Mouse (Mus musculus) embryo, embryonic 10.5 days (tissue): ENCODE data around the gene Cep55.

Experiments
- DNase-seq: peaks from one replicate; pipeline ENCODE4 v3.0.0-alpha.2; 2015; ENCODE audit warnings: low spot score

Cep55 gene

GRCm38 (mm10) chr19:38045198-38045597 is 9.6 kb upstream of the Cep55 start:
- no peak for DNase-seq

- DNase-seq, result no peak
Observed at GRCm38 (mm10) chr19:38049686-38050085, 5.1 kb upstream of the Cep55 start.

GRCm38 (mm10) chr19:38053227-38054041 is 1.4 kb upstream of the Cep55 start:
- DNase-seq, result peak; percentile 78

GRCm38 (mm10) chr19:38054149-38054719 is 577 bp upstream of the Cep55 start:
- DNase-seq, result peak; percentile 84

GRCm38 (mm10) chr19:38055798-38056197 is 987 bp downstream of the Cep55 start:
- DNase-seq, result peak; percentile 42

GRCm38 (mm10) chr19:38056276-38056675 is 1.5 kb downstream of the Cep55 start:
- DNase-seq, result no peak

- no peak for DNase-seq
Observed at GRCm38 (mm10) chr19:38056931-38057330, 2.1 kb downstream of the Cep55 start.

DNA sequence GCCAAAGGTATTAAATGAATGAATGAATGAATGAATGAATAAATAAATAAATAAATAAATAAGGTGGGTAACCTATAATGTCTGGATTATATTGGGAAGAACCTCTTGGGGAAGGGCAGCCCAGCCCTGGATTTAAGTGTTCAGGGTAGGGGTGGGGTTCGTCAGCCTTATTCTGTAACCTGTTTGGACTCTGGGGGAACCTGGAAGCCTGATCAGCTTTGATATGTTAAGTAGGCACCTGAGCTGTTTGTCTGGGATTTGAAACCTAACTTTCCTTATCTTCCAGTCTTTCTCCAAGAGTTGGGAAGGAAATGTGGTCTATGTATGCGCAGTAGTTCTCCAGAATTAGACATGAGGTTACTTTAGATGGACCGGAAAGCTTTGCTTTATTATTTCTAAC is 8.4 kb downstream of the Cep55 start:
- no peak for DNase-seq

- no peak for DNase-seq
Observed at GRCm38 (mm10) chr19:38064051-38064450, 9.2 kb downstream of the Cep55 start.

DNA sequence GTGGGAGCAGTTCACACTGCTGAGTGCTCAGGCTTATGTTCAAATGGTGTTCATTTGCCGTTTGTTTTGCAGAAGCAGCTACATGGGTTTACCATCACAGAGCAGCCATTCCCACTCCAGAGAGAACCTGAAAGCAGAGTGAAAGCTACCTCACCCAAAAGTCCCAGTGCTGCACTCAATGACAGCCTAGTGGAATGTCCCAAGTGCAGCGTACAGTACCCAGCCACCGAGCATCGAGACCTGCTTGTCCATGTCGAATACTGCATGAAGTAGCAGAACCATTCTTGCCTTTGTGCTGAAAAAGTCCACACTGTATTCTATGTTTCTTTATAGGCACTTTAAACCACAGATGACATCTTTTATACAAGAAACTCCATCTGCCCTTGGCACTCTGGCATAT is 18.4 kb downstream of the Cep55 start:
- DNase-seq, result no peak

GRCm38 (mm10) chr19:38075051-38075450 is 20.2 kb downstream of the Cep55 start:
- no peak for DNase-seq

GRCm38 (mm10) chr19:38076251-38076650 is 21.4 kb downstream of the Cep55 start:
- peak; percentile 42 for DNase-seq

- DNase-seq, result no peak
Observed at GRCm38 (mm10) chr19:38077851-38078540, 23.2 kb downstream of the Cep55 start.

DNA sequence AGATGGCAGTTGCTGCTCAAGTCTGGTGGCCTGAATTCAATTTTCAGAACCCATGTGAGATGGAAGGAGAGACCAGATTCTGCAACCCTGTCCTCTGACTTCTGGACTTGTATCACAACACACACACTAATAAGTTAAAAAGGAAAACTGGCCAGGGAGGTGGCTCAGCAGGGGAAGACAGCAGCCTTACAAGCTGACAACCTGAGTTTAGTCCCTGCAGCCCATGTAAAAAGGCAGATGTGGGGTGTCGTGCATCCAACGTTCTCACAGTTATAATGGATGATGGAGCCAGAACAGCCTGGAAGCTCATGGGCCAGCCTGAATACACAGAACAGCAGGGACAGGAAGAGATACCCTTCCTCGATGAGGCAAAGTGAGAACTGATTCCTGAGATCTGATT is 26.6 kb downstream of the Cep55 start:
- DNase-seq, result no peak

GRCm38 (mm10) chr19:38082931-38083525 is 28.2 kb downstream of the Cep55 start:
- DNase-seq, result no peak

GRCm38 (mm10) chr19:38085841-38086240 is 31.0 kb downstream of the Cep55 start:
- no peak for DNase-seq

- peak; percentile 48 for DNase-seq
Observed at GRCm38 (mm10) chr19:38086948-38087551, 32.2 kb downstream of the Cep55 start.

DNA sequence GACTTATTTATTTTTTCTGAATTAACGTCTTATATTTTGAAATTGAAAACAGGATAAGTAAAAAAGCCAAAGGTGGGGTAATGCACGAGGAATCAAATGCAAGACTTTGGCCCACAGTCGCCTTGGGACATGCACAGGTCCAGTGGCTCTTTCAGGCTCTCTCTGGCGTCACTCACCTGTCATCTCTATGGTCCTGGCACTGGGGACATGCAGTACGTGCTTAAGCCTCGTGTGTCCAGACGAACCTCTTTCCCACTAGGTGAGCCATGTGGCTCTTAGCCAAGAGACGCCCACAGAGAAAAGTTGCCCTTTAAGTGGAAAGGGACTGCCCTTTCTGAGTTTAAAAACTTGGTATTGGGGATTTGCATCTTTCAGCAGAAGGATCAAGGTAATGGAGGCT is 34.5 kb downstream of the Cep55 start:
- DNase-seq, result no peak

- peak; percentile 3 for DNase-seq
Observed at GRCm38 (mm10) chr19:38091512-38091985, 36.7 kb downstream of the Cep55 start.

DNA sequence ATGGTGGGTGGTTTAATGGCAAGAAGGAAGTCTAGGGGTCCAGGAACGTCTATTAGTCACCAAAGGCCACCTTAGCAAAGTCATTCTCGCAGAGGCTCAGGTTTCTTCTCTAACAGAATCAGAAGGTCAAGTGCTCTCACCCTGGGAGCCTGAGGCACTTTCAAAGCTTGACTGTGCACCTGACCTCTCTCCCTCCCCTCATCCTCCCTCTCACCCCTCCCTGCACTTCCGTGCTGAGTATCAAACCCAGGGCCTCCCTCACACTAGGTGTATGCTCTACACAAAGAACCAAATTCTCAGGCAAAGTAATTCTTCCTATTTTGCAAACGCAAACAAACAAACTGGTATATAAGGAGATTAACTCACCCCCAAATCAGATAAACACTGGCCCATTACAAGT is 41.4 kb downstream of the Cep55 start:
- peak; percentile 23 for DNase-seq

- peak; percentile 41 for DNase-seq
Observed at GRCm38 (mm10) chr19:38096858-38097758, 42.3 kb downstream of the Cep55 start, which contains the start of gene Ffar4. Gene Ffar4 (plus strand): TSS chr19:38097071.
